Mouse (Mus musculus): Measurements from ENCODE around the gene Acvr2a. TPM values are rescaled to one million over a fixed set of nuclear protein-coding genes. Genes with fewer than 3 reads are reported as not detected.

Acvr2a gene
- 3.4 and 4.3 TPM in 2 replicates for polyA plus RNA-seq (2012; rRNA removed)

DNA sequence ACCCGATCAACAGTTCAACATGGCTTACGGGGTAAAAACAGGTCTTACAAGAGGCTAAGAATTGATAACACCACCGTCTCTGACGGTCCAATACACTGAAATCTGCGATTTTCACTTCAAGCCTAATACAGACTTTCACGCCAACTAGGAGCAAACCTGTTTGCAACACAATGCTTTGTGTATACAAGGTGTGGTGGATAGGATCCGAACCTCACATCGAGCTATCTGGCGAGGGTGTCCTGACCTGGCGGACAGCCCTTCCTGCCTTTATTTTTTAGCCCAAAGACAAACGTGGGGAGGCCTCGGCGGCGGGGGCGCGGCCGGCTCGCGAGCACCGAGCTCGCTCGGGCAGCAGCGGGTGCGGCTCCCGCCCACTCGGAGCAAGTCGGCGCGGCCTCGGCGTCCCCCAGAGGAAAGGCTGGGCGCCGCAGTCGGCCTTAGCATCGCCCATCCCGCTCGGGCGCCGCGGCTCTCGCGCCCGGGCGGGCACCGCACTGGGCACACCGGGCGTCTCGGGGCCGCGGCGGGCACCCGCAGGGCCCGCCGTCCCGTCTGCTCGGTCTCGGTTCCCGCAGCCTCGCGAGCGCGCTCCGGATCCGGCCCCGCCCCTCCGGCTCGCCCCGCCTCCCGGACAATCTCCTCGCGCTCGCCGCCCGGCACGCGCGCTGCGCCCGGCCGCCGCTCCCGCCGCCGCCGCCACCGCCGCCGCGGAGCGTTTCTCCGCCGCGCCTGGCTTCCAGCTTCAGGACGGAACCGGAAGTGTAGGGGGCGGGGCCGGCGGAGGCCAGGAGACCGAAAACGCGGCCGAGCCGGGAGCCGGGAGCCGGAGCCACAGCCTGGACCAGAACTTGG is at the start of gene Acvr2a:
Acvr2a (plus strand) TSS at position 739 of the 852 bp plus-strand sequence.
- under 1% methylated on average over 99 of the region's 105 CpGs for WGBS
- no peaks in the 10 kb centered on the region for H3K27me3 ChIP-seq (replicated peaks; ENCODE audit: control insufficient read depth, insufficient read depth, low read length)
- H3K36me3 ChIP-seq (ENCODE audit: control insufficient read depth, insufficient read depth, low read length), result no peaks in the 10 kb centered on the region
- peak; percentile 97 for DNase-seq
- H3K4me3 ChIP-seq (ENCODE audit: insufficient read depth, low read depth, low read length), result peak within 1 kb of the TSS; percentile 91
- H3K27ac ChIP-seq (ENCODE audit: insufficient read depth, low read depth, low read length), result peak within 1 kb of the TSS; percentile 100
- TF ChIP-seq POLR2A (IDR thresholded peaks at IDR 0.05; ENCODE audit: low read depth, low read length), result no peak
- no peak for TF ChIP-seq CTCF (conservative IDR thresholded peaks at IDR 0.05; ENCODE audit: insufficient read depth, insufficient read length, low read depth, low read length)
- H3K4me1 ChIP-seq (ENCODE audit: control insufficient read depth, insufficient read depth, low read length), result peaks cover 6% of the 10 kb centered on the region; the same call in 1 of the 2 replicates

DNA sequence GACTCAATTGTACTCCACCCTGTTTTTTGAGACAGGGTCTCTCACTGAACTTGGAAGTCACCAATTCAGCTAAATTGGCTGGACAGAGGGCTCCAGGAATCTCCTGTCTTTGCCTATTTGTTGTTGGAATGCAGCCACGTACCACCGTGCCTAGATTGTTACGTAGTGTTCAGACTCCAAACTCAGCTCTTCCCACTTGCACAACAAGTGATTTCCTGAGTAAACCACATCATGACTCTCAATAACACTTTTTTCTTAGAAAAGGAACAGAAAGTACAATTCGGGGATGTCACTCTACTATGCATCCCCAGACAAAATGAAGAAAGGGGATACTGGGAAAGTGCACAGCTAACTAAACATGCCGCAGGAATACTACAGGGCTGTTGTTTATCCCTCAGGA is 47.4 kb upstream of the Acvr2a start:
- Histone ChIP-seq H3K27me3 (replicated peaks; ENCODE audit: control insufficient read depth, insufficient read depth, low read length) (no peaks in the 10 kb centered on the region), H3K27ac (ENCODE audit: insufficient read depth, low read depth, low read length) (no peak overlapping the region), H3K4me1 (ENCODE audit: control insufficient read depth, insufficient read depth, low read length) (no peaks in the 10 kb centered on the region), H3K36me3 (ENCODE audit: control insufficient read depth, insufficient read depth, low read length) (no peaks in the 10 kb centered on the region), H3K4me3 (ENCODE audit: insufficient read depth, low read depth, low read length) (no peak overlapping the region)
- 91% methylated on average over 5 of the region's 5 CpGs for WGBS
- no peak for TF ChIP-seq CTCF (conservative IDR thresholded peaks at IDR 0.05; ENCODE audit: insufficient read depth, insufficient read length, low read depth, low read length)
- TF ChIP-seq POLR2A (IDR thresholded peaks at IDR 0.05; ENCODE audit: low read depth, low read length), result no peak
- DNase-seq, result peak; percentile 1

DNA sequence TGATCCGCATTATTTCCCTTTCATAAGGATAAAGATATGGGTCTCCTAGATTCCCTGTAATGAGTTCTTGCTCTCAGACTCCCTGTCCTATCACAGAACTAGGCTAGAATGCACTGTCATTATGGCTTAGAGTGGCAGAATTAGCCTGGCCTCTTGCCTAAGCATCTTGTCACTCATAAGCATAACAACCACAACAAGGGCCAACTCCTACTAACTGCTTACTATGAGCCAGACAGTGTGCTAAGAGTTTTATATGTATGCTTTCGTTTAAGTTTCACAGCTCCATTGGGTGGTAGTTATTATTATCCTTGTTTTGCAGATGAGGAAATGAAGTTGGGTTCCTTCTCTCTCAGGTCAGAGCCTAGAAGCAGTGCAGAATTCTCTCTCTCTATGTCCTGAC is 46.1 kb upstream of the Acvr2a start:
- no peak for TF ChIP-seq CTCF (conservative IDR thresholded peaks at IDR 0.05; ENCODE audit: insufficient read depth, insufficient read length, low read depth, low read length)
- TF ChIP-seq POLR2A (IDR thresholded peaks at IDR 0.05; ENCODE audit: low read depth, low read length), result no peak
- no peaks in the 10 kb centered on the region for H3K27me3 ChIP-seq (replicated peaks; ENCODE audit: control insufficient read depth, insufficient read depth, low read length)

GRCm38 (mm10) chr2:48768219-48768618 is 45.7 kb upstream of the Acvr2a start:
- no peak for TF ChIP-seq POLR2A (IDR thresholded peaks at IDR 0.05; ENCODE audit: low read depth, low read length)
- TF ChIP-seq CTCF (conservative IDR thresholded peaks at IDR 0.05; ENCODE audit: insufficient read depth, insufficient read length, low read depth, low read length), result no peak
- no peak overlapping the region for H3K27ac ChIP-seq (ENCODE audit: insufficient read depth, low read depth, low read length)
- H3K27me3 ChIP-seq (replicated peaks; ENCODE audit: control insufficient read depth, insufficient read depth, low read length), result no peaks in the 10 kb centered on the region
- 89% methylated on average over 2 of the region's 2 CpGs for WGBS
- no peak for DNase-seq
- no peaks in the 10 kb centered on the region for H3K4me1 ChIP-seq (ENCODE audit: control insufficient read depth, insufficient read depth, low read length)
- H3K4me3 ChIP-seq (ENCODE audit: insufficient read depth, low read depth, low read length), result no peak overlapping the region
- no peaks in the 10 kb centered on the region for H3K36me3 ChIP-seq (ENCODE audit: control insufficient read depth, insufficient read depth, low read length)

More for the DNA sequence above, 46.1 kb upstream of the Acvr2a start:
- no peak for DNase-seq
- Histone ChIP-seq H3K36me3 (ENCODE audit: control insufficient read depth, insufficient read depth, low read length) (no peaks in the 10 kb centered on the region), H3K27ac (ENCODE audit: insufficient read depth, low read depth, low read length) (no peak overlapping the region), H3K4me1 (ENCODE audit: control insufficient read depth, insufficient read depth, low read length) (no peaks in the 10 kb centered on the region), H3K4me3 (ENCODE audit: insufficient read depth, low read depth, low read length) (no peak overlapping the region)
- 87% methylated on average over 2 of the region's 2 CpGs for WGBS

GRCm38 (mm10) chr2:48770100-48770499 is 43.8 kb upstream of the Acvr2a start:
- Histone ChIP-seq H3K4me3 (ENCODE audit: insufficient read depth, low read depth, low read length) (no peak overlapping the region), H3K4me1 (ENCODE audit: control insufficient read depth, insufficient read depth, low read length) (no peaks in the 10 kb centered on the region), H3K27ac (ENCODE audit: insufficient read depth, low read depth, low read length) (no peak overlapping the region), H3K36me3 (ENCODE audit: control insufficient read depth, insufficient read depth, low read length) (no peaks in the 10 kb centered on the region), H3K27me3 (replicated peaks; ENCODE audit: control insufficient read depth, insufficient read depth, low read length) (no peaks in the 10 kb centered on the region)
- no peak for DNase-seq
- 73% methylated on average over 7 of the region's 7 CpGs for WGBS
- TF ChIP-seq POLR2A (IDR thresholded peaks at IDR 0.05; ENCODE audit: low read depth, low read length) (no peak), CTCF (conservative IDR thresholded peaks at IDR 0.05; ENCODE audit: insufficient read depth, insufficient read length, low read depth, low read length) (no peak)

DNA sequence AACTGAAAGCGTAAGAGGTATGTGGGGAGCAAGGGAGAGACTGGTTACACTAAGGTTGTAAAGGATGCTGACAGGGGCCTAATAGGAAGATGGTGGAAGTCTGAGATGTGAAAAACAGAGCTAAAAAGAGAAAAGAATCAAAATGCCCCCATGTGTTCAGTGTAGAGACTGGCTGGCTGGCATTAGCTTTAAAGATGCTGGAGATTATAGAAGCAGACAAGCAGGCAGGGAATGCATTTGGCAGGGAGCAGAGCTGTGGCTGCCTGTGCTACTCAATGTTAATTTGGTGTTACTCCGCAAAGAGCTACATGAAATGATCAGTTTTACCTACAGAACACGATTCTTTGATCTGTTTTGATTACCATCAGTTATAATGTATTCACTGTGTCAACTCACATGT is 43.3 kb upstream of the Acvr2a start:
- H3K27me3 ChIP-seq (replicated peaks; ENCODE audit: control insufficient read depth, insufficient read depth, low read length), result no peaks in the 10 kb centered on the region
- H3K36me3 ChIP-seq (ENCODE audit: control insufficient read depth, insufficient read depth, low read length), result no peaks in the 10 kb centered on the region
- H3K4me3 ChIP-seq (ENCODE audit: insufficient read depth, low read depth, low read length), result no peak overlapping the region
- 87% methylated on average over 3 of the region's 3 CpGs for WGBS
- no peak for TF ChIP-seq POLR2A (IDR thresholded peaks at IDR 0.05; ENCODE audit: low read depth, low read length)
- no peak for TF ChIP-seq CTCF (conservative IDR thresholded peaks at IDR 0.05; ENCODE audit: insufficient read depth, insufficient read length, low read depth, low read length)
- no peaks in the 10 kb centered on the region for H3K4me1 ChIP-seq (ENCODE audit: control insufficient read depth, insufficient read depth, low read length)
- DNase-seq, result no peak
- H3K27ac ChIP-seq (ENCODE audit: insufficient read depth, low read depth, low read length), result no peak overlapping the region

DNA sequence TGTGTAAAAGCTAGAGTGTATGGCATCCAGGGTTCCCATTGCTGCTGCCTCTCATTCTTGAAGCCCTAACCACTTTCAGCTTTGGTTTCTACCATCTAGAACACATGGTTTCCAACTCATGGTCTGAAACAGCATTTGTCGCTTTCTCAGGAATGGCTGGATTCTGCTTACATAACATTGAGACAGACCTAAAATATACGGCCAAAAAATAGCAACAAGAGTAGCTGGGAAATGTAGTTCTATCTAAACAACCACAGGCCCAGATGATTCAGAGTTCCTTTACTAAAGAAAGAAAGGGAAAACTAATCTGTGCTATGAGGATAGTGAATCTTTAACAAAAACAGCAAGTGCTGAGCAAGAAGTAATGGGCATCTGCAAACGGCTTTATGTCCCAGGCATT is 38.6 kb upstream of the Acvr2a start:
- Histone ChIP-seq H3K4me1 (ENCODE audit: control insufficient read depth, insufficient read depth, low read length) (no peaks in the 10 kb centered on the region), H3K36me3 (ENCODE audit: control insufficient read depth, insufficient read depth, low read length) (no peaks in the 10 kb centered on the region), H3K27ac (ENCODE audit: insufficient read depth, low read depth, low read length) (no peak overlapping the region), H3K4me3 (ENCODE audit: insufficient read depth, low read depth, low read length) (no peak overlapping the region), H3K27me3 (replicated peaks; ENCODE audit: control insufficient read depth, insufficient read depth, low read length) (no peaks in the 10 kb centered on the region)
- no peak for TF ChIP-seq POLR2A (IDR thresholded peaks at IDR 0.05; ENCODE audit: low read depth, low read length)
- TF ChIP-seq CTCF (conservative IDR thresholded peaks at IDR 0.05; ENCODE audit: insufficient read depth, insufficient read length, low read depth, low read length), result no peak
- 85% methylated on average over 3 of the region's 3 CpGs for WGBS
- DNase-seq, result no peak

All from kidney, adult 2 months (tissue).